Mouse (Mus musculus) liver, embryonic 13.5 days (tissue): ENCODE results near the gene 1810010H24Rik. TPM values are rescaled to one million over a fixed set of nuclear protein-coding genes. Genes with fewer than 3 reads are reported as not detected.

Source experiments
- ATAC-seq: fragments of 200-750 bp; cut with Nextera tagmentation; 2 replicates; pipeline ENCODE4 v1.8.0; 2017; ENCODE audit warnings: low read depth, mild to moderate bottlenecking, moderate number of reproducible peaks, moderate library complexity
- DNase-seq: peaks from one replicate; pipeline ENCODE4 v3.0.0; 2022
- H3K27ac ChIP-seq: fragments of 300-500 bp; sonication (generic); 2 replicates; pipeline ENCODE4 v1.5.1; 2015; ENCODE audit warnings: moderate library complexity, mild to moderate bottlenecking, inconsistent platforms
- H3K27me3 ChIP-seq: fragments of 300-500 bp; sonication (generic); 2 replicates; pipeline ENCODE4 v1.6.1; 2015; ENCODE audit warnings: mild to moderate bottlenecking, inconsistent platforms
- H3K36me3 ChIP-seq: fragments of 300-500 bp; sonication (generic); 2 replicates; pipeline ENCODE4 v1.6.1; 2015; ENCODE audit warnings: mild to moderate bottlenecking, inconsistent platforms
- H3K4me1 ChIP-seq: fragments of 300-500 bp; sonication (generic); replicated peaks from 2 replicates; pipeline ENCODE4 v1.6.1; 2015; ENCODE audit warnings: inconsistent platforms
- H3K4me2 ChIP-seq: fragments of 300-500 bp; sonication (generic); 2 replicates; pipeline ENCODE4 v1.6.1; 2015; ENCODE audit warnings: inconsistent platforms, mild to moderate bottlenecking, moderate library complexity
- H3K4me3 ChIP-seq: fragments of 300-500 bp; sonication (generic); replicated peaks from 2 replicates; pipeline ENCODE4 v1.5.1; 2015; ENCODE audit warnings: mild to moderate bottlenecking, inconsistent platforms
- H3K9ac ChIP-seq: fragments of 300-500 bp; sonication (generic); 2 replicates; pipeline ENCODE4 v1.6.1; 2015; ENCODE audit warnings: mild to moderate bottlenecking, inconsistent platforms
- H3K9me3 ChIP-seq: fragments of 300-500 bp; sonication (generic); replicated peaks from 2 replicates; pipeline ENCODE4 v1.6.1; 2016; ENCODE audit warnings: inconsistent platforms
- WGBS: fragments of 180-500 bp; shearing (Covaris S2); methylation state at CpG from one replicate; pipeline ENCODE4 v1.1.7; 2015; ENCODE audit not compliant: insufficient replicate concordance; 5-methylcytosine and 5-hydroxymethylcytosine counted together
- polyA plus RNA-seq: library from polyadenylated mRNA; unstranded; fragments of >200 nt; fragmentation: Nextera tagmentation; extraction: Ambion mirVana; gene quantifications from 2 replicates; pipeline ENCODE4 v1.2.1, GENCODE M21; 2015

The 1810010H24Rik gene
- polyA plus RNA-seq, 1 experiment from 2014 or later = 1.1 TPM

DNA sequence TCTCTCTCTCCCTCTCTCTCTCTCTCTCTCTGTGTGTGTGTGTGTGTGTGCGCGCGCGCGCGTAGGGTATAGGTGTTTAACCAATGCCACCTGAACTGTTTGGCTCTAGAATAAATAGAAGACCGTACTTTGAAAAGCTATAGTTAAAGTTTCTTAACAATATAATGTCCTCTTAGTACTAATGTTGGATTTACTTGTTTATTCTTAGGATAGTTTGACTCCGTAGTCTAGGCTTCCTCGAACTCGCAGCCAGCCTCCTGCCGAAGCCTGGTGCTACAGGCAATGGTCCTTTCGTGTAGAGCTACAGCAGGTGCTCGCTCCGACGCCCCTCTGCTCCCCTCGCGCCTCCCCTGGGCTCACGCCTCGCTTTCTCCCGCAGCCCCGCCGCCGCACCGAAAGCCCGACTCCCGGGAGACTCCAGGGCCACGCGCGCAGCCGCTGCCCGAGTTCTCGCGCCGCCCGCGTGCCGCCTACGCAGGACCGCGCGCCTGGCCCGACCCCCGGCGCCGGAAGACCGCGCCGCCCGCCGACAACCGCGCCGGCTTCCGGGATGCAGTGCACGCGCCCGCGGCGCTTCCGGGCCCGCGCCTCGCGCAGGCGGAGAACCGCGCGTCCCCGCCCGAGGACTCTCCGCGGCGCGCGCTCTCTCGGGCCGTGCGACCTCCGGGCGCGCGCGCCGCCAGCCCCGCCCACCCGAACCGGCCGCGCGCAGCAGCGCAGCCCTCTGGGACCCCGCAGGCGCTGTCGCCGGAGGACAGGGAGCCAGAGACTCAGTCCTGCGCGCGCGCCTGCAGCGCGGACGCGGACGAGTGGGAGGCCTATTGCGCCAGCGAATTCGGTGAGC, 2.2 kb downstream of the 1810010H24Rik start:
- peak overlapping the region; percentile 81 for H3K9ac ChIP-seq
- WGBS = under 1% methylated on average over 91 of the region's 107 CpGs

DNA sequence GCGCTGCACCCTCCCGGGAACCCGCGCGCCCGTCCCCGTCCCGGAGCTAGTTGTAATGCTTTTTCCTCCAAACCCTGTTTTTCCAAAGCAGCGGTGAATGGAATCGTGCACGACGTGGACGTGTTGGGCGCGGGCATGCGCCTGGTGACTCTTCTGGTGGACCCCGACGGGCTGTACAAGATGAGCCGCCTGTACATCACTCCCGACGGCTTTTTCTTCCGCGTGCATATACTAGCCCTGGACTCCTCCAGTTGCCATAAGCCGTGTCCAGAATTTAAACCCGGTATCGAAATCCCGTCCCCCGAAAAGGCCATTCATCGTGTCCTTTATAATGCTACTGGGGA, 2.8 kb downstream of the 1810010H24Rik start:
- Histone ChIP-seq H3K9me3 (no peaks in the 10 kb centered on the region), H3K36me3 (no peaks in the 10 kb centered on the region), H3K4me1 (peaks cover 44% of the 10 kb centered on the region), H3K4me3 (peak overlapping the region; percentile 74), H3K9ac (peak overlapping the region; percentile 81), H3K27ac (peak overlapping the region; percentile 68), H3K4me2 (peak overlapping the region; percentile 91), H3K27me3 (peaks cover 60% of the 10 kb centered on the region)
- 5% methylated on average over 29 of the region's 29 CpGs for WGBS
- ATAC-seq = no peak; the same call in 1 of the 2 replicates
- no peak for DNase-seq

More for the DNA sequence above, 2.2 kb downstream of the 1810010H24Rik start:
- ATAC-seq = peak; percentile 89
- peak overlapping the region; percentile 91 for H3K4me2 ChIP-seq
- H3K27me3 ChIP-seq = peaks cover 66% of the 10 kb centered on the region
- H3K4me3 ChIP-seq = peak overlapping the region; percentile 74
- H3K36me3 ChIP-seq = no peaks in the 10 kb centered on the region
- no peaks in the 10 kb centered on the region for H3K9me3 ChIP-seq
- peaks cover 47% of the 10 kb centered on the region for H3K4me1 ChIP-seq
- DNase-seq = peak; percentile 77
- H3K27ac ChIP-seq = peak overlapping the region; percentile 86

DNA sequence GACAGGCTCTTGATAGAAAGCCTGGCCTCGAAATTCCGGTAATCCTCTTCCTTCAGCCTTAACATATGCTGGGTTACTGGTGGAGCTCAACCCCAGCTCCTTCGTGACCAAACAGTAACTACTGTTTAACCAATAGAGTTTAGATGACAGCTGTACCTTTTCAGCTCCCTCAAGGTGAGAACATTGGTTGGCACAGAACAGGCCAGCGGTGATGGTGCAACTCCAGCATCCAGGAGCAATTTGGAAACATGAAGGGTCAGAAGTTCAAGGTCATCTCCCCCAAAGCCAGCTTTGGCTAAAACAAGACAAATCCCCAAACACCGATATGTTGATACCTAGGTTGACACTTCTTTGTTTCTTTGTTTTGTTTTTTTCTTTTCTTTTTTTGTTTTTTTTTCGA, 3.3 kb downstream of the 1810010H24Rik start:
- DNase-seq (no peak), ATAC-seq (no peak)
- Histone ChIP-seq H3K27ac (peak overlapping the region; percentile 68; the same call in 1 of the 2 replicates), H3K9me3 (no peaks in the 10 kb centered on the region), H3K4me1 (peaks cover 44% of the 10 kb centered on the region), H3K4me3 (peak overlapping the region; percentile 74), H3K27me3 (peaks cover 58% of the 10 kb centered on the region), H3K4me2 (peak overlapping the region; percentile 91), H3K9ac (peak overlapping the region; percentile 81; the same call in 1 of the 2 replicates), H3K36me3 (no peaks in the 10 kb centered on the region)
- 70% methylated on average over 6 of the region's 6 CpGs for WGBS

DNA sequence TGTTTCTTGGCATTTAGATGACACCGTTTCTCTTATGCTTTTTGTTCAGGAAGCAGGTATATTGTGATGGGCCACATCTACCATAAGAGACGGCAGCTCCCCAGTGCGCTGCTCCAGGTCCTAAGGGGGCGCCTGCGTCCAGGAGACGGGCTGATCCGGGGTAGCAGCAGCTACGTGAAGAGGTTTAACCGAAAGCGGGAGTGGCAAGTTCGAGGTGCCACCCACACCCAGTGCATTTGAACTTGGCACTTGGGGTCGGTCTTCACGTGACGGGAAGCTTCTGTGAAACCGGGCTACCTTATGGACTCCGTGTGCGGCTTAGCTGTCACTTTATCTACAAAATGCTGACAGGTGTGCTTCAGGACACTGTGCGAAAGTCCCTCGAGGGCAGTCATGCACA, 4.1 kb downstream of the 1810010H24Rik start:
- no peaks in the 10 kb centered on the region for H3K36me3 ChIP-seq
- peaks cover 50% of the 10 kb centered on the region for H3K27me3 ChIP-seq
- ATAC-seq (no peak), DNase-seq (no peak)
- 54% methylated on average over 19 of the region's 19 CpGs for WGBS
- no peaks in the 10 kb centered on the region for H3K9me3 ChIP-seq
- H3K9ac ChIP-seq = no peak overlapping the region
- H3K4me2 ChIP-seq = no peak overlapping the region; the same call in 1 of the 2 replicates
- H3K4me1 ChIP-seq = peaks cover 42% of the 10 kb centered on the region
- H3K27ac ChIP-seq = no peak overlapping the region
- no peak overlapping the region for H3K4me3 ChIP-seq

DNA sequence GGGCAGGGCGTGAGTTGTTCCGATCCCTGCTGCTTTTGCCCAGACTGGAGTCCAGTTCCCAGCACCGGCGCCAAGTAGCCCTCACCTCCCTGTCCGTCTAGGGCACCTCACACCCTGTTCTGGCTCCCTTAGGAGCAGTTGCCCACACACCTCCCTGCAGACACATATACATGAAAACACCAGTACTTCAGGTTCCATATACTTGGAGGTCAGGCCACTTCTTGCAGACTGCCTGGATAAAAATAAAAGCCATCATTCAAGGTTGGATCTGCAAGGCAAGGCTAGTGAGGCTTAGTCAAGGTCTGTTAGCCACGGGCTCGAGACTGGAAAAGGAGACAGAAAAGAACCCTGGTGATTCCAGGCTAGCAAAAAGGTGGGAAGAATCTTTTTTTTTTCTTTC, 6.2 kb downstream of the 1810010H24Rik start:
- no peak overlapping the region for H3K4me3 ChIP-seq
- H3K27me3 ChIP-seq = peaks cover 29% of the 10 kb centered on the region
- ATAC-seq (no peak), DNase-seq (no peak)
- no peak overlapping the region; the same call in 1 of the 2 replicates for H3K9ac ChIP-seq
- H3K4me1 ChIP-seq = peaks cover 22% of the 10 kb centered on the region
- WGBS = 68% methylated on average over 7 of the region's 7 CpGs
- H3K4me2 ChIP-seq = no peak overlapping the region
- H3K36me3 ChIP-seq = no peaks in the 10 kb centered on the region
- no peaks in the 10 kb centered on the region for H3K9me3 ChIP-seq
- no peak overlapping the region for H3K27ac ChIP-seq

DNA sequence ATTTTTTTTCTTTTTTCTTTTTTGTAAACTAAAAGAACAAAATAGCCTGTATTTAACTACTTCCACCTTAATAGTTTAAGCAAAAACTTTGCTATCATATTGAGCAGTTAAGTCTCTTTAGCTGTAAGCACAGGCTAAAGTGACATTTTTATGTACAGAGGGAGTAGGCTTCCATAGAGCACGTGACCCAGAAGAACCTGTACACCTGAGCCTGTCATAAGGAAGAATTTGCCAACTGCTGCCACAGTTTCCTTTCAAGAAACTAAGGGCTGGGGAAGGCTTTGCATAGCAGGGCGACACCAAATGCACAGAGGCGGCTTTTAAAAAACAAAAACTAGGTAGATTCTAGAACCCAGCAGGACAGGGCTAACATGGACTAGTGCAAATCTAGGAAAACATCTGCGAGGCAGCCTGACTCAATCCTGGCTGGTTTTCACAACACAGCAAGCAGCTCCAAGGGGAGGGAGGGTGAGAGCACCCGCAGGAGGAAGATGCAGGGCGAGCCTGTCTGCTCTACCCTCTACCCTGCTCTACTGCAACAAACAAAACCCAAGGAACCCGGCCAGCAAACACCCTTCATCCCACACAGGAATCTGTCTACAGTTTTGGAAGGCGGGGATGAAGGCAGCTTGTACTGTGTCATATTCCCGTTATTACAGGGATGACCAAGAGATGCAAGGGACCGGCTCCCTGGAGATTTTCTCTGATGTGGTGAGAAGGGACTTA, 8.8 kb downstream of the 1810010H24Rik start:
- no peak overlapping the region for H3K4me3 ChIP-seq
- no peaks in the 10 kb centered on the region for H3K9me3 ChIP-seq
- no peak overlapping the region for H3K9ac ChIP-seq
- peaks cover 8% of the 10 kb centered on the region for H3K27me3 ChIP-seq
- H3K36me3 ChIP-seq = peaks cover 21% of the 10 kb centered on the region
- H3K27ac ChIP-seq = no peak overlapping the region
- 77% methylated on average over 10 of the region's 10 CpGs for WGBS
- H3K4me2 ChIP-seq = no peak overlapping the region
- ATAC-seq = no peak
- DNase-seq = no peak
- H3K4me1 ChIP-seq = peaks cover 5% of the 10 kb centered on the region; the same call in 1 of the 2 replicates

DNA sequence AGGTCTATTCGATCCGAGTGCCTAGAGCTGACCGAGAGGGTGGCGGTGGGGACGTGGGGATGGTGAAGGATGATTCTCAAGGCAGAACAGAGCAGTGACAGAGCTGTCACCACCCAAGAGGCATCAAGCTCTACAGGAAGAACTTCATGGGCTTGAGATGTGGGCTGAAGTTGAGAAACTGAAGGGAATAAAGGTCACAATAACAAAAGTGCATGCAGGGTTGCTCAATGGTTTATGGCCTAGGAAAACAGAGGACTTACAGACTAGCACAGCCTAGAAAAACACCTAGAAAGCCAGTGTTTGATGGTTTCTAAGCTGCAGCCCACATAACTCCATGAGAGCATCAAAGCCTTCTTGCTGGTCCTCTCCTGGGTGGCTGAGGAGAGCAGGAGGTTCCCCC, 13.9 kb downstream of the 1810010H24Rik start:
- no peaks in the 10 kb centered on the region for H3K27me3 ChIP-seq
- H3K36me3 ChIP-seq = peaks cover 59% of the 10 kb centered on the region

DNA sequence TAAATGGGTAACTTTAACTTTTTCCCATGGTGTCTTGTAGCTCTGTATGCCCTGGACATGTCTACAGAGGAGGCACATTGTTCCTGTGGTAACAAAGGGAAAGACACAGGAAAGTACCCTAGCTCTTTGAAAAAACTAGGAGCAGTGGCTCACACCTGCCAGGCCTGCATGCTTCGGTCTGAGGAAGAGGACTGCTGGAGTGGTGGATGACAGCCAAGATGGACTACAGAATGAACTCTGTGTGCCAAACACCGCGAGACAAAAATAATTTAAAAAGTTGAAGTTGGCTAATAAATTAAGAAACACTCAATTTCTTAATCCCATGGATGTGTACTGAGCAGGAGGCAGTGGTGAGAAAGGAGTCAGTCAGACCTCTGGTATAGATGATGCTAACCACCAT, 15.9 kb downstream of the 1810010H24Rik start:
- Histone ChIP-seq H3K4me3 (no peak overlapping the region), H3K27me3 (no peaks in the 10 kb centered on the region), H3K4me1 (peaks cover 14% of the 10 kb centered on the region), H3K9me3 (no peaks in the 10 kb centered on the region), H3K36me3 (peaks cover 74% of the 10 kb centered on the region), H3K9ac (no peak overlapping the region), H3K4me2 (no peak overlapping the region), H3K27ac (no peak overlapping the region)
- ATAC-seq (no peak), DNase-seq (no peak)
- WGBS = 88% methylated on average over 3 of the region's 3 CpGs

More for the DNA sequence above, 13.9 kb downstream of the 1810010H24Rik start:
- Histone ChIP-seq H3K4me3 (no peak overlapping the region), H3K4me1 (peaks cover 11% of the 10 kb centered on the region), H3K4me2 (no peak overlapping the region), H3K9me3 (no peaks in the 10 kb centered on the region), H3K9ac (no peak overlapping the region), H3K27ac (no peak overlapping the region)
- DNase-seq (no peak), ATAC-seq (no peak)
- WGBS = 82% methylated on average over 5 of the region's 5 CpGs

DNA sequence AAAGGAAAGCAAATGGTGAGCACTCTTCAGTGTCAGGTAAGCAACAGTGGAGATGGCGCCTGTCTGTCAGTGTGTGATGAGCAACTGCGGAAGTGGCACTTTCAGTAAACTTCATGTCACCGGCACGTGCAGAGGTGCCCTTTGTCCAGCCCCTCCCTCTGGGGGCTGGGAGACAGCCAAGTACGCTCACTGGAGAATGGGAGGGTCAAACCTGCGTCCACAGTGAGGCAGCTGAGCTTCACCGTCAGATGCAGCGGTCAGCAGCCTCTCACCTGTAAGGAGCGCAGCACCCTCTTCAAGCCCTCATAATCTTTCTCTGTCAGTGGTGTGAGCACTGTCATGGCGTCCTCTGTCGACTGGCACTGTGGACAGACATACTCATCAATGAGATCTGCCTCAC, 17.9 kb downstream of the 1810010H24Rik start:
- Histone ChIP-seq H3K4me2 (no peak overlapping the region), H3K27me3 (no peaks in the 10 kb centered on the region), H3K9ac (no peak overlapping the region), H3K9me3 (no peaks in the 10 kb centered on the region), H3K4me1 (peaks cover 14% of the 10 kb centered on the region), H3K27ac (peak overlapping the region; percentile 11; the same call in 1 of the 2 replicates), H3K36me3 (peaks cover 76% of the 10 kb centered on the region), H3K4me3 (no peak overlapping the region)
- ATAC-seq (no peak), DNase-seq (no peak)
- 90% methylated on average over 11 of the region's 11 CpGs for WGBS

DNA sequence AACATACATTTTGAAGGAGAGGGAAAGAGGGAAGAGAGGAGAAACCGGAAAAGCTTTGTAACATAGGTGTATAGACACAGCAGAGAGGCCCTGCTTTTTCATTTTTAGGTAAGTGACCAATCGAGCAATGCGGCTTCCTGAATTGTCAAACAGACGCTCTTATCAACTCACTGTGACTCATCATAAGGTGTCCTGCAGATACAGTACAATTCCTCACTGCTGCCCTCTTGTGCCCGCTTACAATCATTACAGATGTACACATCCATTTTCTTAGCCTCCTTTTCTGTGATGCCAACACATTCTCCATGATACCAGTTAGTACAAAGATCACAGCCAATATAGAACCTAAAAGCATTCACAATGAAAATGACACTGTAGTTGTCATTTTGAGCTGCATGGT, 18.8 kb downstream of the 1810010H24Rik start:
- Histone ChIP-seq H3K27me3 (no peaks in the 10 kb centered on the region), H3K27ac (peak overlapping the region; percentile 78), H3K4me1 (peaks cover 14% of the 10 kb centered on the region), H3K4me2 (peak overlapping the region; percentile 25), H3K9ac (peak overlapping the region; percentile 51), H3K4me3 (no peak overlapping the region), H3K9me3 (no peaks in the 10 kb centered on the region), H3K36me3 (peaks cover 68% of the 10 kb centered on the region)
- ATAC-seq (peak; percentile 84), DNase-seq (peak; percentile 74)
- 16% methylated on average over 5 of the region's 5 CpGs for WGBS

DNA sequence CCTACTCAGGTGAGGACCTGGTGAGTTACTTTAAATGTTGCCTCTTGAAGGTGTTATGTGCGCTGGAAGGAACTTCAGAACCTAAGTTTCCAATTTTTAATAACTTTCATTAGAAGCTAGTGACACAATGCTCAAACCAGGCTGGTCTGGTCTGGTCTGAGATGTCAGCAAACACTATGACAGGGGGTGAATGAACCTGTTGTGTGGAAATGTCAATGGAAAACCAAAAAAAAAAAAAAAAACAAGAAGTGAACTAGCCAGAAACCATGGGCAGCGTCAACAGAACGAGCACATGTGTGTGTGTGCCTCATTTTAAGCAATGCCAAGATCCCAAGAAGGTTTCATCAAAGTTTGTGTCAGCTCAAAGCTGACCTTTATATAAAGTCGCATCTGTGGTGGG, 20.1 kb downstream of the 1810010H24Rik start:
- H3K9me3 ChIP-seq = no peaks in the 10 kb centered on the region
- H3K4me3 ChIP-seq = no peak overlapping the region
- H3K36me3 ChIP-seq = peaks cover 58% of the 10 kb centered on the region
- no peak overlapping the region for H3K4me2 ChIP-seq
- H3K4me1 ChIP-seq = peaks cover 14% of the 10 kb centered on the region
- WGBS = 79% methylated on average over 4 of the region's 4 CpGs
- DNase-seq (no peak), ATAC-seq (no peak)
- peak overlapping the region; percentile 29; the same call in 1 of the 2 replicates for H3K27ac ChIP-seq
- no peak overlapping the region for H3K9ac ChIP-seq
- H3K27me3 ChIP-seq = no peaks in the 10 kb centered on the region
